Mouse (Mus musculus) liver, embryonic 16.5 days (tissue): ENCODE results near the gene Comt. TPM values are rescaled to one million over a fixed set of nuclear protein-coding genes. Genes with fewer than 3 reads are reported as not detected.

Experiments
- ATAC-seq: fragments of 200-750 bp; cut with Nextera tagmentation; 2 replicates; pipeline ENCODE4 v1.8.0; 2017; ENCODE audit warnings: low read depth, mild to moderate bottlenecking, moderate number of reproducible peaks, moderate library complexity
- H3K27ac ChIP-seq: fragments of 300-500 bp; sonication (generic); 2 replicates; pipeline ENCODE4 v1.5.1; 2014; ENCODE audit warnings: mild to moderate bottlenecking, low read length
- H3K27me3 ChIP-seq: fragments of 300-500 bp; sonication (generic); 2 replicates; pipeline ENCODE4 v1.6.1; 2014; ENCODE audit warnings: low read depth, low read length, mixed read lengths; ENCODE audit not compliant: control insufficient read depth, insufficient read depth
- H3K36me3 ChIP-seq: fragments of 300-500 bp; sonication (generic); 2 replicates; pipeline ENCODE4 v1.6.1; 2014; ENCODE audit warnings: mild to moderate bottlenecking; ENCODE audit not compliant: control insufficient read depth, insufficient read depth
- H3K4me1 ChIP-seq: fragments of 300-500 bp; sonication (generic); 2 replicates; pipeline ENCODE4 v1.6.1; 2014; ENCODE audit warnings: low read depth, low read length, mixed read lengths; ENCODE audit not compliant: control insufficient read depth
- H3K4me2 ChIP-seq: fragments of 300-500 bp; sonication (generic); 2 replicates; pipeline ENCODE4 v1.6.1; 2014; ENCODE audit warnings: low read depth, low read length, mixed read lengths
- H3K4me3 ChIP-seq: fragments of 300-500 bp; sonication (generic); 2 replicates; pipeline ENCODE4 v1.5.1; 2014; ENCODE audit warnings: low read depth, mild to moderate bottlenecking, low read length
- H3K9ac ChIP-seq: fragments of 300-500 bp; sonication (generic); 2 replicates; pipeline ENCODE4 v1.6.1; 2014; ENCODE audit warnings: low read depth, low read length
- H3K9me3 ChIP-seq: fragments of 300-500 bp; sonication (generic); replicated peaks from 2 replicates; pipeline ENCODE4 v1.6.1; 2016; ENCODE audit warnings: low read length; ENCODE audit not compliant: control insufficient read depth
- whole genome bisulfite sequencing: fragments of 180-500 bp; shearing (Covaris S2); extraction: QIAGEN DNeasy Blood & Tissue Kit; methylation state at CpG from one replicate; pipeline ENCODE4 v1.1.7; 2014; ENCODE audit not compliant: insufficient replicate concordance; 5-methylcytosine and 5-hydroxymethylcytosine counted together
- polyA plus RNA-seq: library from polyadenylated mRNA; unstranded; fragments of >200 nt; fragmentation: Nextera tagmentation; extraction: Ambion mirVana; gene quantifications from 2 replicates; pipeline ENCODE4 v1.2.1, GENCODE M21; 2015

Comt gene
- polyA plus RNA-seq, 1 experiment from 2014 or later = 85.1 TPM

DNA sequence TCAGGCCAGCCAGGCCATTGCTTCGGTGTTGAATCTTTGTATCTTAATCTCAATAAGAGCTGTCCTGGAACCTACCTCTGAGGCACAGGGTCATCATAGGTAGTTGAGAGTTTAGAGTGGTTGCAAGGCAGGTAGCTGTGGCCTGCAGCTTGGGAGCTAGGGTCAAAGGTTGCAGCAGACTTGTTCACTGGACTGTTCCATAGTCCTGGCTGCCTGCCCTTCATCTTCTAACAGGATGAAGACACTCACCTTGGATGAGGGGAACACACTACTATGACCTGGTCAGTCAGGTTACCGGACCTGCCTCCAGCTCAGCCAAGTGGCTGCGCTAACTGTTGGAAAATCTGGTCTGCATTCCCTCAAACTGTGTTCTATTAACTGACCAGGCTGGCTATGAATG is 35.5 kb downstream of the Comt start:
- no peaks in the 10 kb centered on the region for H3K36me3 ChIP-seq
- H3K4me1 ChIP-seq = peaks cover 69% of the 10 kb centered on the region
- no peaks in the 10 kb centered on the region for H3K27me3 ChIP-seq
- H3K4me2 ChIP-seq = no peak overlapping the region
- ATAC-seq = no peak
- 87% methylated on average over 3 of the region's 3 CpGs for WGBS
- H3K27ac ChIP-seq = no peak overlapping the region
- H3K9me3 ChIP-seq = no peaks in the 10 kb centered on the region
- H3K4me3 ChIP-seq = no peak overlapping the region
- no peak overlapping the region for H3K9ac ChIP-seq

DNA sequence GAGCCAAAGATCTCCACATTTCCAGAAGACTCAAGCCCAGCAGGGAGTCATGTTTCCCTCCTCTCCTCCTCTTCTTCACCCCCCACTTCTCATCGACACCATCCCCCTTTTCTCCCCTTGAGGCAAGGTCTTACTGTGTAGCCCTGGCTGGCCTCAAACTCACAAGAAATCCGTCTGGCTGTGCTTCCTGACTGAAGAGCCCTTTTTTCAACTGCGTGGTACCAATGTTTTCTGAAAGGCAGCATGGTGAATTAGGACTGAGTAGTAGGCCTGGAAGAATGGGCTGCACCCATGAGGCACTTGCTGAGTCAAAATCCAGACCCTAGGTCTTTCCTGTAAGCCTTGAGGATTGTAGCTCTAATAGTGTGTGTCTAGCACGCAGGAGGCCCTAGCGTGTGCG is 36.3 kb downstream of the Comt start:
- no peak overlapping the region for H3K4me2 ChIP-seq
- no peaks in the 10 kb centered on the region for H3K27me3 ChIP-seq
- no peak overlapping the region for H3K9ac ChIP-seq
- H3K27ac ChIP-seq = peak overlapping the region; percentile 42
- 71% methylated on average over 6 of the region's 6 CpGs for WGBS
- no peaks in the 10 kb centered on the region for H3K36me3 ChIP-seq
- peaks cover 64% of the 10 kb centered on the region for H3K4me1 ChIP-seq
- H3K4me3 ChIP-seq = no peak overlapping the region
- no peak for ATAC-seq
- no peaks in the 10 kb centered on the region for H3K9me3 ChIP-seq

DNA sequence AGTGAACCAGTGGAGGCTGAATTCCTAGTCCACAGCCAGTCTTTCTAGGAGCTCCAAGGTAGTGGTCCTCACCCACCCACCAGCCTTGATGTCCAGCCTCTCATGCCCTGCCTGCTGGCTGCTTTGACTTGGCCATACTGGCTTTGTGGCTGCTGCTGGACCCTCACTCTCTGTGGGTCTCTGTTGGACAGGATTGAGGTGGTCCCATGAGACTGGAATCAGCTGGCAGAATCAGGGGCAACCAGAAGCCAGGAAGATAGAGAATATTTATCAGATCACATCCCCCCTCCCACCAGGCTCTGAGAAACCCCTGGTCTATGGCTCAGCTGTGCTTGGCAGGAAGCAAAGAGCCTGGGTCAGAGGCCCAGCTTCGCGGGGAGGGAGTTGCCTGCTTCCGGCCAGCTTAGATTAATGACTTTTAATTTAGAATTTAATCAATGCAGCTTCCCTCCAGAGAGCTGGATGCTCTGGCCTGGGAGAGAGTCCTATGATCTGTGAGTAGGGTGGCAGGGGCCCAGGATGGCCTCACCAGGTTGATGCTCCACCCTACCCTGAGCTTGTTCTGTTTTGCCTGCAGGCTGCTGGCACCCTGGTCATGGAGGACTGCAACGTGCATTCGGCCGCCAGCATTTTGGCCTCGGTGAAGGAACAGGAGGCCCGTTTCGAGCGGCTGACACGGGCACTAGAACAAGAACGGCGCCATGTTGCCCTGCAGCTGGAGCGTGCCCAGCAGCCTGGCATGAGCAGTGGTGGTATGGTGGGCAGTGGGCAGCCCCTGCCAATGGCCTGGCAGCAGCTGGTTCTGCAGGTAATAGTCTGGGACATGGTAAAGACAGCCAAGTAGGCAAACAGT is 37.8 kb downstream of the Comt start:
- Histone ChIP-seq H3K9ac (0 out of 2 replicates have a peak overlapping the region, but pooled peaks have one; percentile 26), H3K27ac (peak overlapping the region; percentile 72), H3K4me3 (no peak overlapping the region), H3K4me2 (no peak overlapping the region), H3K9me3 (no peaks in the 10 kb centered on the region), H3K4me1 (peaks cover 55% of the 10 kb centered on the region), H3K36me3 (no peaks in the 10 kb centered on the region), H3K27me3 (no peaks in the 10 kb centered on the region)
- no peak for ATAC-seq
- 66% methylated on average over 14 of the region's 14 CpGs for WGBS

DNA sequence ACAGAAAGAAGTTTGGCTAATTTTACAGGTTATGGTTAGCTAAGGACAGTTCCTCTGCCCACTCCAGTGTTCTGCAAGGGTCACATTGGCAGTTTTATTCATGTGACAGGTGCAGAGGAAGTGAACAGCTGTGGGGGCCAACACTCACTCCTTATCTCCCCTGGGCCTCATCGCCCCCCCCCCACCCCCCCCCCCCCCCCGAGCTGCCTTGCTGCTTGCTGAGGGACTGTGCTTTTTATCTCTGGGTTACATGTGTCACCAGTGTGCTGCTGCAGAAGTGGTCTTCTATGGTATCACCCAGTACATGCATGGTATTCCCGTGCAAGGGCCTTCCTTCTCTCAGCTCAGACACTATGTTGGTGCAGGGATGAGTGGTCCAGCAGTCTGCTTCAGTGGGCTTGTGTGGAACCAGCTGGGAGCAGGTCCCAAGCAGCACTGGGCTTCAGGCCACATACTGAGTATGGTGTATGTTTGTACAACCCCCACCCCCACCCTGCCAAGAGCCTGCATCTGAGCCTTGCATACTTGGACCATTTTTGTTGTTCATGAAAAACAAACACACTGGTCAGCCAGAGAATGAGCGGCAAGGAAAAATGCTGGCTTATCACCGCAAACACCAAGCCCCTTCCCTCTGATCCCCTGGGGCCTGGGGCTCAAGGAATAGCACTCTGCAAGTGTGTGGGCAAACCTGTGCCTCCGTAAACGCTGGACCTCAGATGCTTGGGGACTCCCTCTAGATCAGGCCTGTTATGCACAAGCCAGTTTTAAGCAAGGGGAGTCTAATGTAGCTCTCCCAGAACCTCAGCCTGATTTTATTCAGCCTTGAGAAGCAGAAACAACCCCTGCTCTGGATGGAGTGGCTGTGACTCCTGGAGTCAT is 38.7 kb downstream of the Comt start:
- peak; percentile 68 for ATAC-seq
- Histone ChIP-seq H3K4me1 (peaks cover 46% of the 10 kb centered on the region), H3K4me3 (no peak overlapping the region), H3K9ac (peak overlapping the region; percentile 26; the same call in 1 of the 2 replicates), H3K9me3 (no peaks in the 10 kb centered on the region), H3K27ac (peak overlapping the region; percentile 72), H3K36me3 (no peaks in the 10 kb centered on the region), H3K27me3 (no peaks in the 10 kb centered on the region), H3K4me2 (peak overlapping the region; percentile 50)
- 25% methylated on average over 5 of the region's 7 CpGs for WGBS

DNA sequence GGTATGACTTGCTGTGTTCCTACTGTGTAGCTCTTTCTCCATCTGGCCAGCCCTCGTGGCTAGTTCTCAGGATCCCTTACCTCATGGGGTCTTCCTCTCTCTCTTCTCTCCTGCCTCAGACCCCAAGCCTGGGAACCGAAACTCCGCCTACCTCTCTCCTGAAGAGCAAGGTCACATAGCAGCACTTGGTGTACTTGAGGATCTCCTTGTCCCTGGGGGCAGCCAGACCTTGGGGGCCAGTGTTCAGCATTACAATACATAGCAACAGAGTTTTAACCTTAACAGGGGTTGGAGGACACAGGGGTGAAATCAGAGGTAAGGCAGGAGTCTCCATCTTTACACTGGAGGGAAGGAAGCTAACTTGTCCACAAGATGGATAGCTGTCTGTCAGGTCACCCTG is 39.7 kb downstream of the Comt start:
- peaks cover 41% of the 10 kb centered on the region for H3K4me1 ChIP-seq
- H3K9ac ChIP-seq = 0 out of 2 replicates have a peak overlapping the region, but pooled peaks have one; percentile 23
- H3K27ac ChIP-seq = peak overlapping the region; percentile 43
- no peak overlapping the region for H3K4me3 ChIP-seq
- ATAC-seq = no peak
- no peaks in the 10 kb centered on the region for H3K9me3 ChIP-seq
- H3K36me3 ChIP-seq = no peaks in the 10 kb centered on the region
- 43% methylated on average over 3 of the region's 3 CpGs for WGBS
- H3K4me2 ChIP-seq = no peak overlapping the region
- H3K27me3 ChIP-seq = no peaks in the 10 kb centered on the region

DNA sequence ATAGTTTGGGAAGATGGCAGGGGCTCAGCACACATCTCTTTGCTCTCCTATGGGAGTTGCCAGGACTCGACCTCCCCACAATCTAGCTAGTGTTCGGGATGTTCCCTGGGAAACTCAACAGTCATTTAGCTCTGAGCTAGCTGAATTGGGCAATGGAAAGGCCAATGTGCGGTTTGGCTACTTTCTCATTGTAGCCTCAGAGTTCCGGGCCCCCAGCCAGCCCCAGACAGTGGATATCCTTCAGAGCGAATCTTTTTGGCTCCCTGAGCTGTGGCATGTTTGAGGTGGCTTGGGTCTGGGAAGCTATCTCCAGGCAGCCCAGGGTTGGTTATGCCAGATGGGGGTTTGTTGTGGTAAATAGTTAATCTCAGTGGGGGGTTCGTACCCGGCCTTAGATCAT is 40.2 kb downstream of the Comt start:
- Histone ChIP-seq H3K27me3 (no peaks in the 10 kb centered on the region), H3K9me3 (no peaks in the 10 kb centered on the region), H3K4me2 (no peak overlapping the region), H3K27ac (no peak overlapping the region), H3K9ac (no peak overlapping the region), H3K36me3 (no peaks in the 10 kb centered on the region), H3K4me1 (peaks cover 36% of the 10 kb centered on the region), H3K4me3 (no peak overlapping the region)
- ATAC-seq = no peak
- 58% methylated on average over 7 of the region's 7 CpGs for WGBS

DNA sequence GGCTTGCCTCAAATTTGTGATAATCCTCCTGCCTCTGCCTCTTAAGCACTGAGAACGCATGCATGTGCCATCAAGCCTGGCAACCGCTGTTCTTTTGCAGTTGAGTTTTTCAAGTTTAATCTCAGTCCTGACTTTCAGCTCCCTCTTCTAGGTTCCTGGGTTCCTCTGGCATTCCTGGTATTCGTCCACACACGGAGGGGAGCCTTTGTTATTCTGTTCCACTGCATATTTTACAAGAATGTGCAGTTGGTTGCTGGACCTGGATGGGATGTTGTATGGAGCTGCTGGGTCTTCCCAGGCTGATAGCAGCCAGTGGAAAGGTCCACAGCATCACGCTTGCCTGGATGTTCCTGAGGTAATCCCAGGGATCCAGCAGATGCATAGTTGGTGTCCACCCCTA is 41.2 kb downstream of the Comt start:
- Histone ChIP-seq H3K4me1 (peaks cover 30% of the 10 kb centered on the region), H3K4me3 (no peak overlapping the region), H3K36me3 (no peaks in the 10 kb centered on the region), H3K4me2 (no peak overlapping the region), H3K9ac (no peak overlapping the region), H3K27me3 (no peaks in the 10 kb centered on the region), H3K9me3 (no peaks in the 10 kb centered on the region), H3K27ac (no peak overlapping the region)
- 82% methylated on average over 5 of the region's 5 CpGs for WGBS
- ATAC-seq = no peak

DNA sequence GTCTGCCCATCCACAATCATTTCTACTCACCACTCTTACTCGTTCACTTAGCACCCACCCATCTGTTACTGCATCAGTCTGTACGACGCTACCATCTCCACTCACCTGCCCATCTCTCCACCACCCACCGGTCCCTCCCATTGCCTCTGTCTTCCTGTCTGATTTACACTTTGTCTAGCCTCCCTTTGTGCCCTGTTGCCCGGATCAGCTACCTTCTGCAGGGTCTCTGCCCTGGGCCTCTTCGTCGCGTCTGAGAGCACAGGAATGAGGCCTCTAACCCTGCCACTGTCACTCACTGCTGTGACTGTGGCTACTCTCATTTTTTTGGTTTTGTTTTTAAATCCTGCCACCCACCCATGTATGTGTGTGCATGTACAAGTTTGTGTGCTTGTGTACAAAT is 42.0 kb downstream of the Comt start:
- Histone ChIP-seq H3K4me2 (no peak overlapping the region), H3K9ac (no peak overlapping the region), H3K9me3 (no peaks in the 10 kb centered on the region), H3K4me1 (peaks cover 30% of the 10 kb centered on the region), H3K27ac (no peak overlapping the region), H3K36me3 (no peaks in the 10 kb centered on the region), H3K4me3 (no peak overlapping the region), H3K27me3 (no peaks in the 10 kb centered on the region)
- no peak for ATAC-seq
- WGBS = 86% methylated on average over 8 of the region's 8 CpGs

DNA sequence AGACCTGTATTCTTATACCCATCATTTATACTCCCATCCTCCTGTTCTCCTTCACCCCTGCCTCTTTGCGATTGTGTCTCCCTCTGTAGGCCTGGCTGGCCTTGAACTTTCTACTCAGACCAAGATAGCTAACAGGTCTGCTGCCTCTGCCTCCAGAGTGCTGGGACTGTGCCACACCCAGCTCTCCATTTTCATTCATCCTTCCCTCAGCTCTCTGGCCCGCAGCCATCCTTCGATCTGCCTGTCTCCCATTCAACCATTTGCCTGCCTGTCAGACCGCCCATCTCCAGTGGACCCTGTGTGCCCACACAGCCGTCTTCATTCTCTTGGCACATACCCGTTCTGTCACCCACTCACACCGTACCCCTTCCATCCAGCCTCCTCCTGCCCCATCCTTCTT is 42.4 kb downstream of the Comt start:
- Histone ChIP-seq H3K4me2 (no peak overlapping the region), H3K27ac (no peak overlapping the region), H3K36me3 (no peaks in the 10 kb centered on the region), H3K4me3 (no peak overlapping the region), H3K4me1 (peaks cover 28% of the 10 kb centered on the region), H3K9me3 (no peaks in the 10 kb centered on the region), H3K9ac (no peak overlapping the region), H3K27me3 (no peaks in the 10 kb centered on the region)
- no peak for ATAC-seq
- WGBS = 75% methylated on average over 7 of the region's 7 CpGs
